Mouse (Mus musculus) embryonic facial prominence, embryonic 15.5 days (tissue): Measurements from ENCODE around the gene Clmn. TPM values are rescaled to one million over a fixed set of nuclear protein-coding genes. Genes with fewer than 3 reads are reported as not detected.

Experiments used
- ATAC-seq: fragments of 200-750 bp; cut with Nextera tagmentation; 2 replicates; pipeline ENCODE4 v1.8.0; 2017; ENCODE audit warnings: low read depth, moderate TSS enrichment; ENCODE audit not compliant: insufficient number of reproducible peaks, low FRiP score, low TSS enrichment
- H3K27ac ChIP-seq: fragments of 300-500 bp; sonication (generic); replicated peaks from 2 replicates; pipeline ENCODE4 v1.5.1; 2015; ENCODE audit warnings: mild to moderate bottlenecking, inconsistent platforms
- H3K27me3 ChIP-seq: fragments of 300-500 bp; sonication (generic); 2 replicates; pipeline ENCODE4 v1.6.1; 2015; ENCODE audit warnings: inconsistent platforms
- H3K36me3 ChIP-seq: fragments of 300-500 bp; sonication (generic); 2 replicates; pipeline ENCODE4 v1.6.1; 2015; ENCODE audit warnings: mild to moderate bottlenecking, inconsistent platforms
- H3K4me1 ChIP-seq: fragments of 300-500 bp; sonication (generic); 2 replicates; pipeline ENCODE4 v1.6.1; 2015; ENCODE audit warnings: inconsistent platforms
- H3K4me2 ChIP-seq: fragments of 300-500 bp; sonication (generic); replicated peaks from 2 replicates; pipeline ENCODE4 v1.6.1; 2015; ENCODE audit warnings: mild to moderate bottlenecking, inconsistent platforms
- H3K4me3 ChIP-seq: fragments of 300-500 bp; sonication (generic); replicated peaks from 2 replicates; pipeline ENCODE4 v1.5.1; 2015; ENCODE audit warnings: mild to moderate bottlenecking, inconsistent platforms
- H3K9ac ChIP-seq: fragments of 300-500 bp; sonication (generic); 2 replicates; pipeline ENCODE4 v1.6.1; 2015; ENCODE audit warnings: inconsistent platforms
- H3K9me3 ChIP-seq: fragments of 300-500 bp; sonication (generic); replicated peaks from 2 replicates; pipeline ENCODE4 v1.6.1; 2016; ENCODE audit warnings: inconsistent platforms
- WGBS: fragments of 180-500 bp; shearing (Covaris S2); methylation state at CpG from one replicate; pipeline ENCODE4 v1.1.7; 2015; 5-methylcytosine and 5-hydroxymethylcytosine counted together
- polyA plus RNA-seq: library from polyadenylated mRNA; unstranded; fragments of >200 nt; fragmentation: Nextera tagmentation; extraction: Ambion mirVana; gene quantifications from 2 replicates; pipeline ENCODE4 v1.2.1, GENCODE M21; 2015

Gene Clmn
- polyA plus RNA-seq, 1 experiment from 2014 or later: 4.1 TPM

DNA sequence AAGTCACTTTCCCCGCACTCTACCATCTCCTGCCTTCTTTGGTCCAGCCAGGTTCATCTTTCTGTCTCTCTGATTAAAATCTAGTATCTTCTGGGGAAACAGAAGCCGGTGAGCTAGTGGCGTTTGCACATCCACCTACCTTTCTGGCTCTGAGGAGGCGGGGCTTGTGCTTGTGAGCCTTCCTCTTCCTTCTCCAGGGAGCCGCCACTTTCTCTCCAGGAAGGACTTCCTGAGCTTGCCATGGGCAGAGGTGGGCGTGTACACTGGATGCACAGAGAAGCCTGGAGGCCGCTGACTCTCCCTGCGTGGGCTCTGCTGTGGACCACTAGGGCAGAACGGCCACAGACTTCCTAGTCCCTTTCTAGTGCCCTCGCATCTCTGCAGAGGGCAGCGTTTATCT lies 34.3 kb upstream of the Clmn start:
- Histone ChIP-seq H3K4me2 (no peak overlapping the region), H3K27me3 (no peaks in the 10 kb centered on the region), H3K9me3 (no peaks in the 10 kb centered on the region), H3K4me1 (peaks cover 28% of the 10 kb centered on the region), H3K9ac (no peak overlapping the region), H3K4me3 (no peak overlapping the region), H3K36me3 (no peaks in the 10 kb centered on the region), H3K27ac (no peak overlapping the region)
- no peak for ATAC-seq
- 51% methylated on average over 11 of the region's 11 CpGs for WGBS

DNA sequence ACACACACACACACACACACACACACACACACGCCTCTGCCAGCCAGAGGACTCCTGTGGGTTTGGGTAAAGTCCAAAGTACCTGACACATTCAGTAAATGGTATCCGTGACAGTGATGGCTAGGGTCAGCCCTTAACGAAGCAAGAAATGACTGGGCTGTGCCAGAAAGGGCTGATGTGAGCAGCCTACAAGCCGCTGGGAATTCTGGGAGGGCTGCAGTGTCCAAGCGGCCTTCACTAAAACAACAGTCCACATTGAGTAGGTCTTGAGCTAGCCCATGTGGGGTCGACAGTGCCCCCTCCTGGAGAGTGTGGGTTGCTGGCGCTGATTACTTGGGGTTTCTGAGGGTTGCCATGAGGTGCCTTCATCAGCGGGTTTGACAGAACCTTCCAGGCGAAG lies 33.8 kb upstream of the Clmn start:
- H3K9ac ChIP-seq: no peak overlapping the region
- no peaks in the 10 kb centered on the region for H3K36me3 ChIP-seq
- no peak overlapping the region for H3K4me3 ChIP-seq
- no peaks in the 10 kb centered on the region for H3K27me3 ChIP-seq
- peaks cover 23% of the 10 kb centered on the region for H3K4me1 ChIP-seq
- no peak overlapping the region for H3K27ac ChIP-seq
- 67% methylated on average over 9 of the region's 9 CpGs for WGBS
- no peaks in the 10 kb centered on the region for H3K9me3 ChIP-seq
- ATAC-seq: no peak
- H3K4me2 ChIP-seq: no peak overlapping the region

DNA sequence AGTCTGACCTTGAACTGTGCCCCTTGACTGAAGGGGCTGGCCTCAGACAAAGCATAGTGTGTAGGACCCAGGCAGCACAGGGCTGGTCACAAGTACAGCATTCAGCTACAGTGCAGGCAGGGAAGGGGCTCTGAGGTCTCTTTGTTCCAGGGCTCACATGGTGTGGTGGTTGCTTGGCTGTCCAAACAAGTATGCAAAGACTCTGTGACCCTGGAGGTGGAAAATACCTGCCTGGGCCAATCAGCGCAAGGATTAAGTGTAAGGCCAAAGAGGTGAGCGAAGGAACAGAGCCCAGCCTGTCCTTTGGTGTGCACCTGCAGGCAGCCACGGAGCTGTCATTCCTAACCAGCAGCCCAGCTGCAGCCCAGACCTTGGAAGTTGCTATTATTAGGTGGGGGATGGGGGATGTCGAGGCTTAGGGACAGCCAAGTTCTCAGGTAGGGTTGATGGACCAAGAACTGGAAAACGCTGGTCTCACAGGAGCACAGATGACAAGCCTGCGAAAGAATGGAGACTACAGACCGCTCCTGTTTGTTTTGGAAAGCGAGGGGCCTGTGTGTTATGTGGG lies 32.3 kb upstream of the Clmn start:
- Histone ChIP-seq H3K4me1 (peaks cover 23% of the 10 kb centered on the region), H3K27ac (peak overlapping the region; percentile 60), H3K9me3 (no peaks in the 10 kb centered on the region), H3K27me3 (no peaks in the 10 kb centered on the region), H3K4me2 (no peak overlapping the region), H3K9ac (no peak overlapping the region), H3K4me3 (no peak overlapping the region), H3K36me3 (no peaks in the 10 kb centered on the region)
- ATAC-seq: peak; percentile 56; the same call in 1 of the 2 replicates
- 45% methylated on average over 8 of the region's 8 CpGs for WGBS

DNA sequence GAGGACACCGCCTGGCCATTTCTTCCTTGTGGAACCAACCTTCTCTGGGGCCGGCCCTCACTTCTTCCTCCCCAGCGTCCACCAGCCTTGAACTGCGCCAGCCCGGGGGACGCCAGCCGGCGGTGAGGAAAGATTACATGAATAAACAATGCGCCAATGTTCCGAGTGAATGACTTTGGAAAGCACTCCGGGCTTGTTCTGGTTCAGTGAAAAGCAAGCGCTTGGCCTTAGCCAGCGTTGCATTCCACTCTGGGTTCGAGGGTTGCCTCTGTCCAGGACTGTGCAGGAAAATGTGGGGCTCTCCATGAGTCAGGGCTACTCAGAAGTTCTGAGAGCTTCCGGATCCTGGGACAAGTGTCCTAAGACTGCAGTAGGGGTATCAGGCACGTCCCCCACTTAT lies 31.8 kb upstream of the Clmn start:
- peak overlapping the region; percentile 60 for H3K27ac ChIP-seq
- 60% methylated on average over 16 of the region's 16 CpGs for WGBS
- peak; percentile 31; the same call in 1 of the 2 replicates for ATAC-seq
- H3K4me3 ChIP-seq: no peak overlapping the region
- no peaks in the 10 kb centered on the region for H3K36me3 ChIP-seq
- no peaks in the 10 kb centered on the region for H3K27me3 ChIP-seq
- H3K4me2 ChIP-seq: no peak overlapping the region
- peaks cover 23% of the 10 kb centered on the region for H3K4me1 ChIP-seq
- no peak overlapping the region for H3K9ac ChIP-seq
- H3K9me3 ChIP-seq: no peaks in the 10 kb centered on the region

DNA sequence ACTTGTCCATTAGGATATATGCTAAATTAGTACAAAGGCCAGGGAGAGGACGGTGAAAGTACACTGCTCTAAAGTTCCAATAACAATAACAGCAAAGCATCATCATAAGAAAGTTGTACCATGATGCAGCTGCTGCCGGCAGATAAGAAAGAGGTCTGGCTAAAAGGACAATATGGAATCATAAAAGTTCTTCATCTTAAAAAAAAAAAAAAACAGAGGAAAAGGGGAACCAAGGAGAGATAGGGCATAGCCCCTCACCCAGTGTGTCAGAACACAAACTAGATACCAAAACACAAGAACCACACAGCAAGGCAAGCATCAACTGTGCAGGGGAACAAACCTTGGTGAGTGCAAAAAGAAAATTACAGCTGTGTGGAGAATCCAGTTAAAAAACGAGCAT lies 27.4 kb upstream of the Clmn start:
- 94% methylated on average over 3 of the region's 3 CpGs for WGBS

DNA sequence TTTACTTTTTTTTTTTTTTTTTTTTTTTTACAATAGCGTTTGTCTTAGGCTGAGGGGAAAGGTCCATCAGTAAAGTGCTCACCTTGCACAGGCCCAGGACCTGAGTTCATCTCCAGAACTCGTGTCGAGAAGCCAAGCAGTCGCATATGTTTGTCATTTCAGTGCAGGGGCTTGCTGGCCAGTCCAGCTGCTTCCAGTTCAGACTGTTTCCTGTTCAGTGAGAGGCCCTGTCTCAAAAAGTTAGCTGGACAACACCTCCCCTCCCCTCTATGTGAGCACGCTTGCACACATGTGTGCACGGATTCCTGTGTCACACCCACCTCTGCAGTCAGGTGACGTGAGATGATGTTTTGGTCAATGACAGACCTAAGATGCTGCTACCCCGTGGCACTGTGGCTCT lies 25.2 kb upstream of the Clmn start:
- Histone ChIP-seq H3K27ac (no peak overlapping the region), H3K4me2 (no peak overlapping the region), H3K27me3 (no peaks in the 10 kb centered on the region), H3K9me3 (no peaks in the 10 kb centered on the region), H3K36me3 (no peaks in the 10 kb centered on the region), H3K4me3 (no peak overlapping the region), H3K9ac (no peak overlapping the region), H3K4me1 (0 out of 2 replicates have a peak, but pooled peaks cover 4% of the 10 kb centered on the region)
- WGBS: 45% methylated on average over 8 of the region's 8 CpGs
- ATAC-seq: no peak

More for the DNA sequence above, 27.4 kb upstream of the Clmn start:
- no peak for ATAC-seq
- no peak overlapping the region for H3K27ac ChIP-seq
- no peaks in the 10 kb centered on the region for H3K27me3 ChIP-seq
- no peak overlapping the region for H3K4me3 ChIP-seq
- H3K36me3 ChIP-seq: no peaks in the 10 kb centered on the region
- H3K9me3 ChIP-seq: no peaks in the 10 kb centered on the region
- H3K4me1 ChIP-seq: peaks cover 12% of the 10 kb centered on the region; the same call in 1 of the 2 replicates
- H3K9ac ChIP-seq: no peak overlapping the region
- H3K4me2 ChIP-seq: no peak overlapping the region

DNA sequence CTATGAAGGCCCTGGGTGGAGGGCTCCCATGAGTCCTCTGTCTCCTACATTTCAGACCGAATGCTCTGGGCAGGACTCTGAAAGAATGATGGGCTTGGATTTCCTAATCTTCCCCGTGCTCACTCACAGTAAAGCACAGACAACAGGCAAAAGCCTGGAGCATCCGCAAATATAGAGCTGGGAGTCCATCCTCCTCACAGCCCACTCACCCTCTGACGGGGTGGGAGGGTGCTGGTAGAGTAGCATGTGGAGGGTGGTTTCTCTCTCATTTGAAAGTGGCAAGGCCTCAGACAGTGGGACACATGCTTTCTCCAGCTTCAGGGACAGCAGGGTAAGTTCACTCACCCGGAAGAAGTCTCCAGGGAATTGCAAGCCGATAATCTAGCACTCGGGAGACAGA lies 21.2 kb upstream of the Clmn start:
- WGBS: 85% methylated on average over 7 of the region's 7 CpGs
- no peak overlapping the region for H3K4me3 ChIP-seq

DNA sequence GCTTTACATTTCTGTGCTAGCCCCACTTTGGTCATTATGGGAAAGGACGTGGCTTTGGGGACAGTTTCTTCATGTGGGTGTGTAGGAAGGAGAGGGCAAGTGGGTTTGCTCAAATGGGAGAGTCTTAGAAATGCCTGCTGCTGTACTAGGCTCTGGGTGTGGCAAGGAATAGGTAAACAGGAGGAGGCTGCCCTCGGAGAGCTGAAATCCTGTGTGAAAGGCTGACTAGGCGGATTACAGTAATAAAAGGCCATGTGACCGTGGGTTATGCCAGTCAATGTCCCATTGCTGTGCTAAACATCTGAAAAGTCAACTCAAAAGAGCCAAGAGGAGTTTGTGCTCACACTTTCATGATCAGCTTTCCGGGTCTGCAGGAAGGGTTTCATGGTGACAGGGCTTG lies 17.7 kb upstream of the Clmn start:
- no peaks in the 10 kb centered on the region for H3K27me3 ChIP-seq
- H3K9me3 ChIP-seq: no peaks in the 10 kb centered on the region
- no peak overlapping the region for H3K4me2 ChIP-seq
- no peak overlapping the region for H3K9ac ChIP-seq
- H3K4me1 ChIP-seq: no peaks in the 10 kb centered on the region
- WGBS: 57% methylated on average over 5 of the region's 5 CpGs
- H3K27ac ChIP-seq: no peak overlapping the region
- no peak for ATAC-seq
- no peaks in the 10 kb centered on the region for H3K36me3 ChIP-seq
- no peak overlapping the region for H3K4me3 ChIP-seq

More for the DNA sequence above, 21.2 kb upstream of the Clmn start:
- Histone ChIP-seq H3K4me1 (0 out of 2 replicates have a peak, but pooled peaks cover 4% of the 10 kb centered on the region), H3K9me3 (no peaks in the 10 kb centered on the region), H3K36me3 (no peaks in the 10 kb centered on the region), H3K27ac (no peak overlapping the region), H3K4me2 (no peak overlapping the region), H3K9ac (no peak overlapping the region), H3K27me3 (no peaks in the 10 kb centered on the region)
- no peak for ATAC-seq

DNA sequence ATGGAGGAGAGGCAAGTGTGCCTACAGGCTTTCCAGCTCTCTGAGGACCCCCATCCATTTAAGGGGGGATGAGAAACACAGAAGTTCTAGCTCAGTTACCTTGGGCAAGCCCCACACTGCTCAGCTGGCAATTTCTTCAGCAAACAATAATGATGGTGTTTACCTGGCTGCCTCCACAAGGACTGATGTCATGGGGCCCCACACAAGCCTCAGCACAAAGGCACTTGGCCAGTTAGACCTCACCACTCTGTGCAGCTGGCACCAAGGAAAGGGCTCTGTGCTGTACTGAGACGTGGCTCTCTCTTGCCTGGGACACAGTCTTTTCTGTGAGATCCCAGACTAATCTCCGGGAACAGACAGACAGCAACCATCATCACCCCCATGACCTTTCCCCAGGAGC lies 17.2 kb upstream of the Clmn start:
- Histone ChIP-seq H3K9ac (no peak overlapping the region), H3K4me2 (no peak overlapping the region), H3K9me3 (no peaks in the 10 kb centered on the region), H3K27ac (no peak overlapping the region), H3K4me1 (no peaks in the 10 kb centered on the region), H3K36me3 (no peaks in the 10 kb centered on the region), H3K27me3 (no peaks in the 10 kb centered on the region), H3K4me3 (no peak overlapping the region)
- ATAC-seq: no peak
- 52% methylated on average over 2 of the region's 2 CpGs for WGBS

DNA sequence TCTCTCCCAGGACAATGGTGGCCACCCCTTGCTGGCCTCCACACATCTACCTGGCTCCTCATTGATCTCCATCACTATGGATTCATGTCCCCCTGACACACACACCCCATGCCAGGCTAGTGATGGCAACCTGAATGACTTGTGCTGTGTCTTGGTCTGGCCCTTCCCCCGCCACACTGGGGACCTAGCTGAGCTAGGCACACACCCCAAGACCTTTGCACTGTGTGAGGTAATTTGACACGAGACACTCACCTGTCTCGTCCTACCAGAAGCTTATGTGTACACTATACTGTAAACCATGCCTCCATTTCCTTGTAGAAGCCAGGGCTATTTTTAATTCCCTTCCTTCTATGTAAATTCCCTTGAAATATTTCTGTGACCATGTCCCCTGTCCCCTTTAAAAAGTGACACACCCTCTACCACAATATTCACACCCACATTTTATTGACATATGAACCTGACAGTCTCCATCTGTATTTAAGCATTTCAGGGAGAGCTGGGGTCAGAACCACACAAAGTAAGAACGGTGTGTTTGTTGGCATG lies 16.7 kb upstream of the Clmn start:
- 62% methylated on average over 4 of the region's 4 CpGs for WGBS
- ATAC-seq: no peak

DNA sequence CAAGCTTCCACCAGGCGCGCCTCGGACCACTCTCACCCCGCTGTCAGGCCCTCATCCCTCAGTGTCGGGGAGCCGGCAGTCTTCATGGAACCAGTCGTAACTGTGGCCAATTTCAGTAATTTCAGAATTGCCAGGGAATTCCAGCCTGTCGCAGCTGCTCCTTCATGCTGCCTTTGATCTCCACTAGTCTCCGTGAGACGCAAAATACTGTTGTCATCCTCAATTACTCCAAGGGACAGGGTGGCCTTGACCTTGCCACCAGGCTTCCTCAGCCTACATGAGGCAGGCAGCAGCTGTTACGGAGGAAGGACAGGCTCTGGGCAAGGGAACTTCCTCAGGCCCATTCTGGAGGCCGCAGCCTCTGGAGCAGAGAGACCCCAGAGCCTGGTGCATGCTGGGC lies 15.5 kb upstream of the Clmn start:
- Histone ChIP-seq H3K27ac (no peak overlapping the region), H3K36me3 (no peaks in the 10 kb centered on the region), H3K9ac (no peak overlapping the region), H3K4me2 (no peak overlapping the region), H3K4me3 (no peak overlapping the region), H3K27me3 (no peaks in the 10 kb centered on the region), H3K9me3 (no peaks in the 10 kb centered on the region), H3K4me1 (no peaks in the 10 kb centered on the region)
- no peak for ATAC-seq
- 44% methylated on average over 12 of the region's 12 CpGs for WGBS

More for the DNA sequence above, 16.7 kb upstream of the Clmn start:
- Histone ChIP-seq H3K9ac (no peak overlapping the region), H3K4me3 (no peak overlapping the region), H3K4me1 (no peaks in the 10 kb centered on the region), H3K27me3 (no peaks in the 10 kb centered on the region), H3K27ac (no peak overlapping the region), H3K4me2 (no peak overlapping the region), H3K36me3 (no peaks in the 10 kb centered on the region), H3K9me3 (no peaks in the 10 kb centered on the region)

DNA sequence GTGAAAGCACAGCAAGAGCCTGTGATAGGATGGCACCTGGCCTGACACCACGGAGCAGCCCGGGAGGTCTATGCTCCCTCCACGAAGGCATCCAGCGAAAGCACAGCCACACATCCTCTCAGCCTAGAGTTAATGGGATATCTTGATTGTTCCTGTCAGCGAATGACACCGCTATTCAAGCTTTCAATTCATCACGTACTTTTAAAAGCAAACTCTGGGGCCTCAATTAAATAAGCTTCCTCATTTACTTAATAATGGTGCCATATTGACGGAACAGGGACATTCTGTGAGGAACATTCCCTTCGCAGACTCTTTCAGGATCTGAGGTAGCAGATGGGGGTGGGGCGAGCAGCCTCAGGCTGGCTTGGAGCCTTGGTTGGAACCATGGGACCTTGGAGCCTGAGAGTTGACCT lies 14.7 kb upstream of the Clmn start:
- ATAC-seq: no peak
- H3K4me1 ChIP-seq: no peaks in the 10 kb centered on the region
- no peaks in the 10 kb centered on the region for H3K9me3 ChIP-seq
- no peaks in the 10 kb centered on the region for H3K36me3 ChIP-seq
- 72% methylated on average over 10 of the region's 10 CpGs for WGBS
- H3K9ac ChIP-seq: no peak overlapping the region
- H3K4me3 ChIP-seq: no peak overlapping the region
- no peaks in the 10 kb centered on the region for H3K27me3 ChIP-seq
- H3K27ac ChIP-seq: no peak overlapping the region
- no peak overlapping the region for H3K4me2 ChIP-seq
